Mouse (Mus musculus) gastrocnemius, adult 8-10 months (tissue): ENCODE data around the gene Akap13. TPM values are rescaled to one million over a fixed set of nuclear protein-coding genes. Genes with fewer than 3 reads are reported as not detected.
A peak's percentile ranks its signal among the peaks of the same experiment; 100 is the strongest.

Experiments
- DNase-seq, 2 experiments: peaks; one replicate each; pipeline ENCODE4 v3.0.0; 2022; ENCODE audit warnings: low spot score in 2 of 2
- total RNA-seq, 4 experiments: library from RNA; stranded (reverse); gene quantifications; 2 replicates each; pipeline ENCODE4 v1.2.4; 2022

Akap13 gene
- total RNA-seq, 4 experiments from 2014 or later: 53.9 to 74.5 (median 64.0) TPM

GRCm38 (mm10) chr7:75633393-75633792 is 178.1 kb downstream of the Akap13 start:
- DNase-seq: no peak

- DNase-seq: no peak
These were observed 178.6 kb downstream of the Akap13 start for GRCm38 (mm10) chr7:75633807-75634526.

GRCm38 (mm10) chr7:75638769-75639168 is 183.4 kb downstream of the Akap13 start:
- no peak for DNase-seq

- peak; percentile 51 to 65 for DNase-seq
These were observed 184.2 kb downstream of the Akap13 start for GRCm38 (mm10) chr7:75639541-75639940.

GRCm38 (mm10) chr7:75640074-75640473 is 184.7 kb downstream of the Akap13 start:
- DNase-seq: peak; percentile 32 to 46

- DNase-seq: no peak
These were observed 185.3 kb downstream of the Akap13 start for GRCm38 (mm10) chr7:75640671-75641070.

DNA sequence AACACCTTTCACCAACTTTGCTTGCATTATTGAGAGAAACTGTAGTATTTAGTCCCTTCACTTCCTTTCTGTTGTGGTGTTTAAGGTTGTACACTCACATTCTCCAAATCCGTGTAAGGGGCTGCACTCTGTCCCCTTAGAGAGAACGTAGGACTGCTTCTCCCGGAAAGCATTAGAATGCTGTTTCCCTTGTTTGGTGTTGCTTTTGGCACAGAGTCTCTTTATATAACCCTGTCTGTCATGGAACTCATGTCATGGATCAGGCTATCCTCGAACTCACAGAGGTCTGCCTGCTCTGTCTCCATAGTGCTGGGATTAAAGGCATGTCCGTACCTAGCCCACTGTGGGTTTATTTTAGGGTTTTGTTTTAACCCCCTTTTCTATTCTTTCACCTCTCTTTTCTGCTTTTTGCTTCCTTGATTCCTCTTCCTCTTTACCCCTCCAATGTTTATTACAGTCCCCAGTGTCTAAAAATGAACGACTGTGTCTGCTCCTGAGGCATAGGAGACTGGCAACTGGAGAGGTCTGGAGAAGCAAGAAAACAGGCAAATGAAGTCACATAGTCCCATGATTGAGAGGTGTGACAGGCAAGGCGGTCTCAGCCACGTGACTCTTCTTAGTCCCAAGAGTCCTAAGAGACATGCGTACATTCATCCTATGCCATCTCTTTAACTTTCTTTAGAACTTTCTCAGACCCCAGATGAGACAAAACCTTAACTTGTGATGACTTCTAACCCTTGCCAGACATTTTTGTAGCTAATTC is 186.3 kb downstream of the Akap13 start:
- no peak for DNase-seq

DNA sequence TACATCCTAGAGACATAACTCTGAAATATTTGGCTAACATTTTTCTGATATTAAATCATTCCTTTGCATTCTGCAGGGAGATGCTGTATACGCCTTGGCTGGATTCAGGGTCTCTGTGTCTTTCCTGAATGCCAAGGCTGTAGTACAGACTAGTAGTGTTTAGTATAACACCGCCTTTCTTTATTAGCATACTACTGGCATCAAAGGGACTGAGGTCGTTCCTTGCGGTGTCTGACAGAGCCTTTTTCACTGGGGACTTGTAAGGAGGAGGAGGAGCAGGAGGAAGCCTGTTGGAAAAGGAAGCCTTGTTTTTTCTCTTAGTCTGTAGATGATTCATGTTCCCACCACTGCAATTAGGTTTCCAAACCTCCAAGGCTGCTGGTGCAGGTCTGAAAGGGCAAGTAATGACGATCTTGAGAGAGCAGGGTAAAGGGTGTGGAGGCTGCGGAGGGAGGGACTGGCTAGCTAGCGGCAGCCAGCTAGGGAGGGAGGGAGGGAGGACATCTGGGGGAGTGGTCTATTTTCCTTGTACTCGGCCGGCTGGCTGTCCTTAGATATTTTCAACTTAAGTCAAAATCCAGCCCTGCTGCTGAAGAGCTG is 186.9 kb downstream of the Akap13 start:
- peak; percentile 21 to 47 for DNase-seq

- DNase-seq: no peak
These were observed 187.7 kb downstream of the Akap13 start for GRCm38 (mm10) chr7:75642846-75643563.

DNA sequence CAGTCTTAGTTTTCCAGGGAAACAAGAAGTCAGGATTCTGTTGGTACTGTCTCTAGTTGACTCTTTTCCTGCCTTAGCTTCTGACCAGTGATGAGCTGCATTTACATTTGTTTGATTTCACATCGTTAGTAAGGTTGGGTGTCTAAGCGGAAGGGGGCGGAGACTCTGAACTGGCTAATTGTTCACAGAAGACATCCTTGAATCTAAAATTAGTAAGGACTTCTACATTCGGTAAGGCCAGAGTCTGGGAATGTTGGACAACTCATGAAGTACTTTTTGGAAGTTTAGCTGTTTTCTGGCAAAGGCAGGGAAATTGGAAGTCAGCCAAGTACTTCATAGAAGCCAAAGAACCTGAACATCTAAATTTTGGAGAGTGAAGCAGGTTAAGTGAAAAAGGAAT is 188.7 kb downstream of the Akap13 start:
- no peak for DNase-seq

- DNase-seq: no peak
These were observed 189.3 kb downstream of the Akap13 start for GRCm38 (mm10) chr7:75644585-75644984.

DNA sequence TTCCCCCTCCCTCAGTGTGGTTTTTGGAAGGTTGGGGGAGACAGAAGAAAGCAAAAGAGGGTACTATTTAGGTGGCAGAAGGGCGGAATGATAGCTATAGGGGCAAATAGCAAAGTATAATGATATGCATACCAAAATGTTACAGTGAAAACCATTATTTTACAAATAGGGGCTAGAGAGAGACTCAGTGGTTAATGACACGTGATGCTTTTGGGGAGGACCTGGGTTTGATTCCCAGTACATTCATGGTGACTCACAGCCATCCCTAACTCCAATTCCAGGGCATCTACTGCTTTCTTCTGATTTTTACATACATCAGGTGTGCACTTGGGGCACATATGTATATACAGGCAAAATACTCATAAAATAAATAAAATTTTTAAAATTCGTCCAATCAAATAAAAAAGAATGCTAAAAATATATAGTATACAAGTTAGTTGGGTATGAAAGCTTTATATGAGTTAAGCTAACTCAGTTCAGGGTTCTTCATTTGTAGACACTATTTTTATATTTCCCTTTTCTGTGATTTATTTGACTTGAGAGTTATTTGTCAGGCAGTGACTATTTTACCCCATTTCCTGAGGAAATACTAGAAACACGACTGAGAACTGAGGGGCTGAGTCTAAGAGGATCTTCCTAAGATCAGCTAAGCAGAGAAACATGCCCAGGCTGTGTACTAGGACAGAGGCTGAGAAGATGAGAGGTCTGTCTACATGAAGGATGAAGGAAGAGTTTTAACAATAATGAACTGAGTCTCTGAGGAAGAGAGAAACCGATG is 190.0 kb downstream of the Akap13 start:
- DNase-seq: no peak

DNA sequence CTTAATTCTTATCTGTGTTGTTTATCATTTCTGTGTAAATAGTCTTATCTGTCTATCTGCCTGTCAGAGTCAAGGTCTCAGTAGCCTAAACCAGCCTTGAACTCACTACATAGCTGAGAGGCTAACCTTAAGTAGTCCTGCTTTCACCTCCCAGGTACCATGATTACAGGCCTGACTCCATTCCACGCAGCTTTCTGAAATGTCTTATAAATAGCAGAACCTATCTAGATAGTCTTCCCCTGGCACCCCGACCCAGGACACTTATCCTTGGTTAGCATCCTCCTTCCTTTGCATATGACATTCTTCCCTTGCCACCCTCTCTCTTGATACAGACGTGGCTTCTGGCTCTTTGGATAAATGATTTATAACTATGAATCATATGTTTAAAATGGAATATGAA is 192.7 kb downstream of the Akap13 start:
- no peak for DNase-seq

DNA sequence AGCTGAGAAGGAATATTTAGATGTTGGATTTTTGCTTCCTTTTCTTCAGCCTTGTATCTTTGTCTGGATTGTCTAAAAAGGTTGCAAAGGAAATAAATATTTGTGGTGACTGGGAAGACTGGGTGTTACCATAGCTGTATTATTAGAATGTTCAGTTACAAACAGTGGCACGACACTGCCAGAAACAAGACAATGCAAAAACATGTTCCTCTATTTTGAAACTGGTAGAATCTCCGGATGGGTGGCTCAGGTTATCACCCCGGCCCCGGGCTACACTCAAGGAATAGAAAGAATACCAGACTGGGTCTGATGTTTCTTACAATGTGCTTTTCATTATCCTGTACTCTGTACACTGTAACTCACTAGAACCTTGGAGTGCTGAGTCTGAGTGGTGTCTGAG is 193.6 kb downstream of the Akap13 start:
- DNase-seq: no peak

DNA sequence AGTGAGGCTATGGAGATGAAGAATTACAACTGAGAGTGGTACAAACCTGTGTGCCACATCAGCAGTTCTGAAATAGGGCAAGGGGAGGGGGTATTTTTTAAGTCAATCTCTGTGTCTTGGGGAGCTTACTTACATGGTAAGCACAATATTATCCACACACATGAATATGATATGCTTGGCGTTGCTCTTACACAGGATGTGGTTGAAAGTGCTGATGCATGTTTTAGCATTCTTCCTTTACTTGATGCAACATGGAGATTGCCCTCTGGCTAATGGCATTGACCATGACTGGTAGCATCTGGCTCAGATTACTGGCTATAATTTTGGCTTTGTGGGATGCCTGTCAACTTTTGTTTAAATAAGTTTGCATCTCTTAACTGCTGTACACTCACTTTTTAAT is 194.6 kb downstream of the Akap13 start:
- no peak for DNase-seq

DNA sequence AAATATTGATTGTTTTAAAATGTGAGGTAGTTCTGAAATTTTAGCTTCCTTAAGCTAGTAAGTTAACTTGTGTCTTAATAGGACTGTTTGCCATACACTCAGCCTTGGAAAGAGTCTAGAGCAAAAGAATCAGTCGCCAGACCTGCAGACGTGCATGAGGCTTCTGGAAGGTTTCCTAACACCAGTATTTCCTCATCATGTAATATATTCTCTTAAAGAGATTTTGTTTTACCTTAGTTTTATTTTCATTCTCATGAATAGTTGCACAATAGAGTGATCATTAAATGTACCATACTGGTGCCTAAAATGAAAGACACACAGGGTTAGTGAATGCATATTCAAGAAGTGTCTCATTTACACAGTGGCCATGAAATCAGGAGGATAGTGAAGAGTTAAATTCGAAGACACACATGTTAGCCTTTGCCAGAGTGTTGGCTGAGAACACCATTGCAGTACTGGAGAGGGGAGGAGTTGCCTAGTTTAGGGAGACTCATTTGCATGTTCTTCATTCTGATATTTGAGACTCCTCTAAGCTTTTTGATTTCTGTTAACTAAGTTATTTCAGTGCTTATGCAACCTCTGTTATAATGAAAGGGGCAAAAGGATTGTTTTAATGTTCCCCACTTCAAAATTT is 198.5 kb downstream of the Akap13 start:
- no peak for DNase-seq

DNA sequence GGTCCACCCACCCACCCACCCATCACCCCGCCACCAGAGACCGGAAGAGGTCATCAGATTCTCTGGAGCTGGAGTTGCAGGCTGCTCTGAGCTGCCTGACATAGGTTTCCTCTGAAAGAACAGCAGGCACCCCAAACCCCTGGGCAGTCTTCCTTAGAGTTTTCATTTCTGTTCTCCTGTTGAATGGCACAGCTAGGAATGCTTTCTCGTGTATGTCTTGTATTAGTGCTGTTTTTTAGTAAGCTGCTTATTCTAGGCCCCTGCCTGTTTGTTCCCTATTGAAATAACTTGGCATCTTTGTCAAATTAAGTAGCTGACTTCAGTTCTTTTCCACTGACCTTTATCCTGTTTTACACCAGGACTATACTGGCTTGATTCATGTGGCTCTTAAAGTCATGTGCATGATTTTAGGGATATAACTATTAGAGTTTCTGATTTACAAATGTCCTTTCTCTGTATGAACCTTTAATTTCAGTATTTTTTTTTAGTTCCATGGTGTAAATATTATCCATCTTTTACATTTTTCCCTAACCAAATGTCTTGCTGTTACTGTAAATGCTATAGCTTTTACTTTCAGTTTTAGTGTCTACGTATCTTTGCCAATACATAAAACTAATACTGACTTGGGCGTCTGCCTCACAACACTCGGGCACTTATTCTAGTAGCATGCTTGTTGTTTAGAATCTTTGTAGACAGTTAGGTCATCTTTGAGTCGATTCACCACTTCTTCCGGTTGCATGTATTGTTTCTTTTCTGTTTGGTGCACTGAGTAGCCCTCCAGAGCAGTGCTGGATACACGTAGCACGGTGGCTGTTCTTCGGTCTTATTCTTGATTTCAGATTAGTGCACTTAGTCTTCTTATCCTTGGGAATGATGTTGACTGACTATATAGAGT is 200.1 kb downstream of the Akap13 start:
- DNase-seq: no peak

- DNase-seq: no peak
These were observed 201.0 kb downstream of the Akap13 start for GRCm38 (mm10) chr7:75656297-75656852.

DNA sequence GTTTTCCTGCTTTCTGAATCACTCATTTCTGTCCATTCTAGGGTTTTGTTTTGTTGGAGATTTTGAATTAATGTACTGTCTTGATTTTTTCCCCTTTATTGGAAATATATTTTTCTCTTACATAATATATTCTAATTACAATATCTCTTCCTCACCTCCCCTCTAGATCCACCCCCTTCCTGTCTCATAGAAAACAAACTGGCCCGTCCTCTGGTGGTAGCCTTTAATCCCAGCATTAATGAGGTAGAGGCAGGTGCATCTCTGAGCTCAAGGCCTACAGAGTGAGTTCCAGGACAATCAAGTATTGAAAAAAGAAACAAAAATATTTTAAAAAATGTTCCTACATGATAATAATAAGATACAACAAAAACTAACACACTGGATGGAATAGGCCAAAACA is 201.6 kb downstream of the Akap13 start:
- no peak for DNase-seq
